Mouse (Mus musculus) lung, adult 2 months (tissue): ENCODE results near the gene Plek.

ENCODE experiments used
- CTCF ChIP-seq: fragments of 200-500 bp; IDR thresholded peaks from 2 replicates; pipeline ENCODE4 v1.5.1; 2011; ENCODE audit warnings: mild to moderate bottlenecking, low read length, control low read depth; ENCODE audit not compliant: insufficient read depth
- POLR2A ChIP-seq: fragments of 200-500 bp; IDR thresholded peaks from 2 replicates; pipeline ENCODE4 v1.6.1; 2011; ENCODE audit warnings: low read depth, mild to moderate bottlenecking, control low read depth, low read length, borderline replicate concordance; ENCODE audit errors: extremely low read depth

GRCm38 (mm10) chr11:17075656-17076055 is 23.5 kb upstream of the Plek start:
- TF ChIP-seq POLR2A = no peak
- no peak for TF ChIP-seq CTCF
